Mouse (Mus musculus): Measurements from ENCODE around the gene Mrpl19. TPM values are rescaled to one million over a fixed set of nuclear protein-coding genes. Genes with fewer than 3 reads are reported as not detected.
A peak's percentile ranks its signal among the peaks of the same experiment; 100 is the strongest.

Gene Mrpl19
- polyA plus RNA-seq, 1 experiment: 12.5 TPM

- DNase-seq (ENCODE audit: low read depth): peak; percentile 17
- no peak for TF ChIP-seq POLR2A (IDR thresholded peaks at IDR 0.05; ENCODE audit: borderline replicate concordance, extremely low read depth, insufficient read depth, insufficient read length, poor library complexity, severe bottlenecking)
- no peak for TF ChIP-seq CTCF (IDR thresholded peaks at IDR 0.05; ENCODE audit: borderline replicate concordance, extremely low read depth, insufficient read depth, insufficient read length)
These were observed 41.5 kb downstream of the Mrpl19 start for GRCm38 (mm10) chr6:81924304-81924703.

GRCm38 (mm10) chr6:81923523-81924142 is 42.1 kb downstream of the Mrpl19 start, which contains the start of gene Gcfc2:
TSS of gene Gcfc2 (plus strand) at chr6:81923669.
- DNase-seq (ENCODE audit: low read depth): peak; percentile 97

GRCm38 (mm10) chr6:81912177-81912576 is 53.6 kb downstream of the Mrpl19 start:
- no peak for TF ChIP-seq CTCF (IDR thresholded peaks at IDR 0.05; ENCODE audit: borderline replicate concordance, extremely low read depth, insufficient read depth, insufficient read length)
- TF ChIP-seq POLR2A (IDR thresholded peaks at IDR 0.05; ENCODE audit: borderline replicate concordance, extremely low read depth, insufficient read depth, insufficient read length, poor library complexity, severe bottlenecking): no peak
- DNase-seq (ENCODE audit: low read depth): peak; percentile 42

More at GRCm38 (mm10) chr6:81923523-81924142, 42.1 kb downstream of the Mrpl19 start, which contains the start of gene Gcfc2:
- TF ChIP-seq POLR2A (IDR thresholded peaks at IDR 0.05; ENCODE audit: borderline replicate concordance, extremely low read depth, insufficient read depth, insufficient read length, poor library complexity, severe bottlenecking) (peak; percentile 22; the same call in 1 of the 2 replicates), CTCF (IDR thresholded peaks at IDR 0.05; ENCODE audit: borderline replicate concordance, extremely low read depth, insufficient read depth, insufficient read length) (no peak)

- TF ChIP-seq POLR2A (IDR thresholded peaks at IDR 0.05; ENCODE audit: borderline replicate concordance, extremely low read depth, insufficient read depth, insufficient read length, poor library complexity, severe bottlenecking): no peak
- TF ChIP-seq CTCF (IDR thresholded peaks at IDR 0.05; ENCODE audit: borderline replicate concordance, extremely low read depth, insufficient read depth, insufficient read length): no peak
- no peak for DNase-seq (ENCODE audit: low read depth)
These were observed 54.0 kb downstream of the Mrpl19 start for GRCm38 (mm10) chr6:81911713-81912112.

- no peak for DNase-seq (ENCODE audit: low read depth)
- TF ChIP-seq CTCF (IDR thresholded peaks at IDR 0.05; ENCODE audit: borderline replicate concordance, extremely low read depth, insufficient read depth, insufficient read length) (no peak), POLR2A (IDR thresholded peaks at IDR 0.05; ENCODE audit: borderline replicate concordance, extremely low read depth, insufficient read depth, insufficient read length, poor library complexity, severe bottlenecking) (no peak)
These were observed 54.5 kb downstream of the Mrpl19 start for GRCm38 (mm10) chr6:81911244-81911643.

GRCm38 (mm10) chr6:81910302-81910855 is 55.4 kb downstream of the Mrpl19 start:
- DNase-seq (ENCODE audit: low read depth): no peak
- TF ChIP-seq CTCF (IDR thresholded peaks at IDR 0.05; ENCODE audit: borderline replicate concordance, extremely low read depth, insufficient read depth, insufficient read length): no peak
- TF ChIP-seq POLR2A (IDR thresholded peaks at IDR 0.05; ENCODE audit: borderline replicate concordance, extremely low read depth, insufficient read depth, insufficient read length, poor library complexity, severe bottlenecking): no peak

Other genes with a start within 250 kb of the Mrpl19 start
- gene Gcfc2, start 42.3 kb downstream of the Mrpl19 start, polyA plus RNA-seq (2012; rRNA removed): 11.7 and 14.8 TPM in 2 replicates
- gene Eva1a, start 75.1 kb upstream of the Mrpl19 start, polyA plus RNA-seq (2012; rRNA removed): 0.53 and 0.89 TPM in 2 replicates

All from brain, embryonic 14.5 days (tissue).